Mouse (Mus musculus) kidney, embryonic 14.5 days (tissue): ENCODE results near the gene Uox. TPM values are rescaled to one million over a fixed set of nuclear protein-coding genes. Genes with fewer than 3 reads are reported as not detected.

Experiments used
- ATAC-seq: fragments of 200-750 bp; cut with Nextera tagmentation; 2 replicates; pipeline ENCODE4 v1.8.0; 2017; ENCODE audit warnings: moderate number of reproducible peaks, mild to moderate bottlenecking, moderate TSS enrichment, moderate library complexity; ENCODE audit not compliant: low FRiP score, low TSS enrichment
- H3K27ac ChIP-seq: fragments of 300-500 bp; sonication (generic); 2 replicates; pipeline ENCODE4 v1.5.1; 2014; ENCODE audit warnings: low read depth, mild to moderate bottlenecking, low read length, moderate library complexity, mixed read lengths
- H3K27me3 ChIP-seq: fragments of 300-500 bp; sonication (generic); 2 replicates; pipeline ENCODE4 v1.6.1; 2014; ENCODE audit warnings: mild to moderate bottlenecking, low read length; ENCODE audit not compliant: control insufficient read depth, insufficient read depth
- H3K36me3 ChIP-seq: fragments of 300-500 bp; sonication (generic); 2 replicates; pipeline ENCODE4 v1.6.1; 2014; ENCODE audit warnings: low read length, mixed read lengths; ENCODE audit not compliant: control insufficient read depth, insufficient read depth
- H3K4me1 ChIP-seq: fragments of 300-500 bp; sonication (generic); 2 replicates; pipeline ENCODE4 v1.6.1; 2014; ENCODE audit warnings: low read length, mixed read lengths; ENCODE audit not compliant: control insufficient read depth, insufficient read depth
- H3K4me2 ChIP-seq: fragments of 300-500 bp; sonication (generic); replicated peaks from 2 replicates; pipeline ENCODE4 v1.6.1; 2014; ENCODE audit warnings: low read depth, mild to moderate bottlenecking, low read length
- H3K4me3 ChIP-seq: fragments of 300-500 bp; sonication (generic); 2 replicates; pipeline ENCODE4 v1.5.1; 2014; ENCODE audit warnings: mild to moderate bottlenecking, low read length
- H3K9ac ChIP-seq: fragments of 300-500 bp; sonication (generic); 2 replicates; pipeline ENCODE4 v1.6.1; 2014; ENCODE audit warnings: low read depth, mild to moderate bottlenecking, low read length, moderate library complexity
- H3K9me3 ChIP-seq: fragments of 300-500 bp; sonication (generic); 2 replicates; pipeline ENCODE4 v1.6.1; 2016; ENCODE audit warnings: low read length; ENCODE audit not compliant: control insufficient read depth
- WGBS: fragments of 180-500 bp; shearing (Covaris S2); extraction: QIAGEN DNeasy Blood & Tissue Kit; methylation state at CpG from one replicate; pipeline ENCODE4 v1.1.7; 2014; 5-methylcytosine and 5-hydroxymethylcytosine counted together
- polyA plus RNA-seq: library from polyadenylated mRNA; unstranded; fragments of >200 nt; fragmentation: Nextera tagmentation; extraction: Ambion mirVana; gene quantifications from 2 replicates; pipeline ENCODE4 v1.2.1, GENCODE M21; 2014

Uox gene
- polyA plus RNA-seq, 1 experiment from 2014 or later = not detected

DNA sequence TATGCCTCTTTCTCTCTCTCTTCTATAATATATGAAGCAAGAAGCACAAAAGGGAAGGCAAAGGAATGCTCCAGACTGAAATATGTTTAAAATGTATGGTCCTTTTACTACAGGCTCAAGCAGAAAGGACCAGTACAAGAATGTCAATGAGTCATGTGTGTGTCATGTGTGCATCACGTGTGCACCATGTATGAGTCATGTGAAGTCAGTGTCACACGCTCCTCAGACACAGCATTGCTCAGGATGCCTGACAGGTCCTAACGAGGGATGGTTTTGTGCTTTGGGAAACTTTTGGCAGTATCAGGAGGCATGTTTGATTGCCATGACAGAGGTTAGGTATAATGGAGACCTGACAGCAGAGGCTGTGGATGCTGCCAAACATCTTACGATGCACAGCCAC, 106.0 kb downstream of the Uox start:
- Histone ChIP-seq H3K9me3 (no peaks in the 10 kb centered on the region), H3K4me1 (no peaks in the 10 kb centered on the region), H3K4me2 (no peak overlapping the region), H3K9ac (no peak overlapping the region), H3K27me3 (no peaks in the 10 kb centered on the region), H3K36me3 (no peaks in the 10 kb centered on the region), H3K27ac (no peak overlapping the region), H3K4me3 (no peak overlapping the region)
- WGBS = 87% methylated on average over 4 of the region's 4 CpGs
- ATAC-seq = no peak

DNA sequence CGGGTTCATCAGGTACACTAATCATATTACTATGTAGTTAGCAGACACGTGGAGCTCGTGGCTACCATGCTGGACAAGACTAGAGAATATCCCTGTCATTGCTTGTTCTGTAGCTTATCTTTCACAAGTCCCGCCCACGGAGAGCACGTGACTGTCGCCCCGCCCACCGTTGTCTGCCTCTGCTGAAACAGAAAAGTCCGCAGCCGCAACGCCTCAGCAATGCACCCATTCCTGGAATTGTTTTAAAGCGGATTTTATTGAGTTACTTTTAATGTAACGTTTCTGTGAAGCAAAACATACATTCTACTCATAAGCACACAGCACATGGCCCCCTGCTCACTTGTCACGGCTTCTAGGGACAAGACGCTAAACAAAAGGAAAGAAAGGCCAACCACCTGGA, 109.4 kb downstream of the Uox start:
- 95% methylated on average over 16 of the region's 16 CpGs for WGBS
- H3K4me1 ChIP-seq = no peaks in the 10 kb centered on the region
- H3K27ac ChIP-seq = no peak overlapping the region
- ATAC-seq = no peak
- H3K27me3 ChIP-seq = no peaks in the 10 kb centered on the region
- H3K4me2 ChIP-seq = no peak overlapping the region
- no peaks in the 10 kb centered on the region for H3K9me3 ChIP-seq
- no peak overlapping the region for H3K4me3 ChIP-seq
- H3K9ac ChIP-seq = no peak overlapping the region
- no peaks in the 10 kb centered on the region for H3K36me3 ChIP-seq

DNA sequence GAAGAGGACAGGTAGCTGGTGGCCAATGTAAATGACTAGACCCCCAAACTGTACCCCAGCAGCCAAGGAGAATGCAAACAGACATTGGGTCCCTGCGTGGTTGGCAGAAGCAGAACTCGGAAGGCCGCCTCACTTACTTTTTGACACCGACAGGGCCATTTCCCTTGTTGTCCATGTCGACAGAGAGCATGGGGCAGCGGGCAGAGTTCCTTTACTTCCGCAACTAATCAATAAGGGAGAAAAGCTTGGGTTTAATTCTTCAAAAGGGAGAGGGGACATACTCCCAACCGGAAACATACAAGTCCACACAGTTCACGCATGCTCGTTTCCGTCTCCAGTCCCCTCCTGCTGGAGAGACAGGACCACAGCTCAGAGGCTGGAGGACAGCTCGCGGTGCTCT, 110.4 kb downstream of the Uox start:
- no peaks in the 10 kb centered on the region for H3K9me3 ChIP-seq
- H3K4me2 ChIP-seq = no peak overlapping the region
- no peak overlapping the region for H3K4me3 ChIP-seq
- no peaks in the 10 kb centered on the region for H3K36me3 ChIP-seq
- no peaks in the 10 kb centered on the region for H3K27me3 ChIP-seq
- no peak overlapping the region for H3K9ac ChIP-seq
- no peak for ATAC-seq
- WGBS = 90% methylated on average over 13 of the region's 13 CpGs
- H3K27ac ChIP-seq = no peak overlapping the region
- no peaks in the 10 kb centered on the region for H3K4me1 ChIP-seq

DNA sequence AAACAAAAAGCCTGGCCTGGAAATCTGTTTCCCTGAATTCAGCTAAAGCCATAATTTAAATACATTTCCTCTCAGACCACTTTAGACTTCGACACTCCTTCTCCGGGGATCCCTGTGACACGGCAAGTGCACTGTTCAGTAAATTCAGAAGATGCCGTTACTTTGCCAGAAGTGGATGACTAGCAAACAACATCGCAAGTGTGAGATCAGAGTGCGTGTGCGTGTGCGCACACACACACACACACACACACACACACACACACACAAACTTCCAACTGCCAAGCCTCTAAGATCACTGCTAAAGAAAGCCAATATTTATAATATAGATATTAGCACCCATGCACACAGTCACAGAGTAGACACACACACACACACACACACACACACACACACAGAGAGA, 111.5 kb downstream of the Uox start:
- no peak for ATAC-seq

More for the DNA sequence above, 111.5 kb downstream of the Uox start:
- Histone ChIP-seq H3K27ac (no peak overlapping the region), H3K9ac (no peak overlapping the region), H3K36me3 (no peaks in the 10 kb centered on the region), H3K4me2 (no peak overlapping the region; the same call in 1 of the 2 replicates), H3K4me1 (no peaks in the 10 kb centered on the region), H3K9me3 (no peaks in the 10 kb centered on the region), H3K27me3 (no peaks in the 10 kb centered on the region), H3K4me3 (no peak overlapping the region)
- WGBS = 64% methylated on average over 8 of the region's 8 CpGs

Other genes starting within 250 kb of the Uox start
- gene Ssx2ip, start 165.8 kb upstream of the Uox start, polyA plus RNA-seq = 14.7 and 25.8 TPM in 2 replicates
- gene Ctbs, start 120.6 kb upstream of the Uox start, polyA plus RNA-seq = 8.9 and 12.9 TPM in 2 replicates
- gene Spata1, start 70.7 kb upstream of the Uox start, polyA plus RNA-seq = 6.0 and 6.8 TPM in 2 replicates
- gene Gng5, start 70.6 kb upstream of the Uox start, polyA plus RNA-seq = 1,038 and 1,404 TPM in 2 replicates
- gene Rpf1, start 49.0 kb upstream of the Uox start, polyA plus RNA-seq = 69.5 and 78.7 TPM in 2 replicates
- not detected in 2 replicates for gene Dnase2b, start 45.2 kb downstream of the Uox start, polyA plus RNA-seq
- gene 4930503B20Rik, start 80.9 kb downstream of the Uox start, polyA plus RNA-seq = not detected in 2 replicates
- gene Samd13, start 115.2 kb downstream of the Uox start, polyA plus RNA-seq = 0.99 and 1.2 TPM in 2 replicates
- 29.3 and 65.2 TPM in 2 replicates for gene Prkacb, start 242.6 kb downstream of the Uox start, polyA plus RNA-seq